Mouse (Mus musculus) thymus, postnatal 0 days (tissue): ENCODE results near the gene Sap18b. TPM values are rescaled to one million over a fixed set of nuclear protein-coding genes. Genes with fewer than 3 reads are reported as not detected.
"Not testable (repeated sequence)": the region's sequence is repeated elsewhere in the genome, so short reads cannot be mapped to it uniquely, and the experiment has no call there.

Experiments used
- DNase-seq: peaks from one replicate; pipeline ENCODE4 v3.0.0-alpha.2; 2015; ENCODE audit warnings: low spot score
- polyA plus RNA-seq: library from polyadenylated mRNA; unstranded; fragments of >200 nt; fragmentation: Nextera tagmentation; extraction: Ambion mirVana; gene quantifications from 2 replicates; pipeline ENCODE4 v1.2.1, GENCODE M21; 2015

The Sap18b gene
- polyA plus RNA-seq, 1 experiment from 2014 or later: 437 TPM

GRCm38 (mm10) chr8:95822096-95822495, 3.0 kb upstream of the Sap18b start:
- no peak for DNase-seq

- DNase-seq: no peak
Observed at GRCm38 (mm10) chr8:95822699-95823098, 2.4 kb upstream of the Sap18b start.

GRCm38 (mm10) chr8:95830144-95830543, 5.0 kb downstream of the Sap18b start:
- DNase-seq: no peak

GRCm38 (mm10) chr8:95832603-95833434, 7.7 kb downstream of the Sap18b start:
- peak; percentile 86 for DNase-seq

GRCm38 (mm10) chr8:95833435-95833984, 8.4 kb downstream of the Sap18b start:
- no peak for DNase-seq

GRCm38 (mm10) chr8:95835891-95836290, 10.7 kb downstream of the Sap18b start:
- DNase-seq: no peak

GRCm38 (mm10) chr8:95837266-95837665, 12.1 kb downstream of the Sap18b start:
- DNase-seq: no peak

GRCm38 (mm10) chr8:95839289-95839688, 14.1 kb downstream of the Sap18b start:
- no peak for DNase-seq

- DNase-seq: no peak
Observed at GRCm38 (mm10) chr8:95841436-95841835, 16.3 kb downstream of the Sap18b start.

- DNase-seq: no peak
Observed at GRCm38 (mm10) chr8:95843968-95844367, 18.8 kb downstream of the Sap18b start.

GRCm38 (mm10) chr8:95845026-95845425, 19.9 kb downstream of the Sap18b start:
- no peak for DNase-seq

GRCm38 (mm10) chr8:95848061-95848551, 23.0 kb downstream of the Sap18b start:
- no peak for DNase-seq

GRCm38 (mm10) chr8:95848734-95849464, 23.8 kb downstream of the Sap18b start:
- DNase-seq: no peak

- DNase-seq: no peak
Observed at GRCm38 (mm10) chr8:95850326-95850725, 25.2 kb downstream of the Sap18b start.

GRCm38 (mm10) chr8:95852290-95852689, 27.1 kb downstream of the Sap18b start:
- no peak for DNase-seq

GRCm38 (mm10) chr8:95853102-95853843, 28.1 kb downstream of the Sap18b start, which contains the start of gene Slc38a7:
Slc38a7 (minus strand) TSS chr8:95853539.
- peak; percentile 77 for DNase-seq

- no peak for DNase-seq
Observed at GRCm38 (mm10) chr8:95854174-95854573, 29.0 kb downstream of the Sap18b start.

- DNase-seq: not testable (repeated sequence)
Observed at GRCm38 (mm10) chr8:95863761-95864440, 38.8 kb downstream of the Sap18b start.

- not testable (repeated sequence) for DNase-seq
Observed at GRCm38 (mm10) chr8:95864851-95865250, 39.7 kb downstream of the Sap18b start.

GRCm38 (mm10) chr8:95871690-95872089, 46.5 kb downstream of the Sap18b start:
- DNase-seq: no peak

GRCm38 (mm10) chr8:95875270-95875669, 50.1 kb downstream of the Sap18b start:
- no peak for DNase-seq
